Mouse (Mus musculus): ENCODE measurements at regions not wholly inside any gene's neighbourhood (a gene's known extent, or its start where the extent isn't known, plus 50 kb on each side); places are given as distances from the start of the nearest gene placed in this dataset.

DNA sequence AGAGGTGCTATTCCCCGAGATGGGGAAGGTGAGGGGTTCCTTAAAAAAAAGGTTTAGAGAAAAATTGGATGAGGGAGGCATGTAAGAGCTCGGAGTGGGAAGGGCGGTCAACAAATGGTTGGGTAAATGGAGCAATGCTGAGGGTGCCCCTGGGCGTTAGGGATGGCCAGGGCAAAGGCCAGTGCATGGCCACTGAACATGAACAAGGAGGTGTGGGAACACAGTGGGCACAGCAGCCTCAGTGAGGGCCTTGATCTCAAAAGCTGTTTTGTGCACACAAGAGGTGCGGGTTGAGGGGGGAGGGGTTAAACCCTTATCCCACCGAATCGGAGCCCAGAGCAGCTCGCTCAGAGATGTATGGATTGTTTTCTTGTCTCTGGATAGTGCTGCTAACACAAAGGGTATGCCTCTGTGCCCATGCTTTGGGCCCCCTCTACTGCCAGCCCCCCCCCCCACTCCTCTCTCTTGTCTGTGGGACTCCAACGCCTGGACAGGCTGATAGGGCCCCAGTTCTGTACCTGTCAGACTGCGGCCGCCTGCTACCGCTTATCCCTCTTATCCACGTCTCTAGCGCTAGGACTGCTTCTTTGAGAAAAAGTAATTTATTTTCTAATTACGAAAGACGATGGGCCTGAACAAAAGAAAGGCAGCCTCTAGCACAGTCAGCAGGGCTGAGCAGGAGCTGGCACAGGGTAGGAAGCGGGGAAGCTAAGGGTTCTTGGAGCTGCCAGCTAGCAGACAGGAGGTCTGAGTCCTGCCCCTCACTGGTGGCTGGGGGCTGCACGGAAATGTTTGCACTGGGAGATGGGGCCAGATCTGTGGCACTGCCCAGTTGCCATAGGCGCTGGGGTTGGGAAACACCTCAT is 63.5 kb downstream of the Tpra1 start:
- TF ChIP-seq POLR2A (IDR thresholded peaks at IDR 0.05; ENCODE audit: insufficient read depth, low read depth, low read length) (no peak), EP300 (IDR thresholded peaks at IDR 0.05; ENCODE audit: insufficient read depth, low read depth, low read length) (no peak), CTCF (IDR thresholded peaks at IDR 0.05) (no peak)
